Mouse (Mus musculus) heart, postnatal 25 days (tissue): ENCODE data around the gene Nme6. TPM values are rescaled to one million over a fixed set of nuclear protein-coding genes. Genes with fewer than 3 reads are reported as not detected.
A peak's percentile ranks its signal among the peaks of the same experiment; 100 is the strongest.
"Not testable (repeated sequence)": the region's sequence is repeated elsewhere in the genome, so short reads cannot be mapped to it uniquely, and the experiment has no call there.

Experiments
- DNase-seq: peaks from one replicate; pipeline ENCODE4 v3.0.0; 2022; ENCODE audit warnings: low spot score
- intact Hi-C: fragments of 180-260 bp; cut with DNase I; formaldehyde crosslinking; loops from one replicate; pipeline ENCODE4 v1.15.1; 2025
- total RNA-seq, 2 experiments: library from RNA; stranded (reverse); gene quantifications; 2 replicates each; pipeline ENCODE4 v1.2.3; 2021

Nme6 gene
- total RNA-seq = 10 to 100 TPM; 19.5 to 20.1 TPM

- intact Hi-C loops = loop anchor here (5.0 to 10.0 kb wide), 2 partner anchors 145 to 708 kb away; no protein-coding TSS in a partner anchor
- DNase-seq = peak; percentile 59
These were observed at the start of gene Nme6 for GRCm38 (mm10) chr9:109832391-109833087. Gene Nme6, plus strand, starts transcription at chr9:109832749.

- intact Hi-C loops, DNase-seq: not testable (repeated sequence)
These were observed 42.0 kb upstream of the Nme6 start, which contains the start of gene Fbxw27 for GRCm38 (mm10) chr9:109790570-109790969. Gene Fbxw27, minus strand, starts transcription at chr9:109790670.

GRCm38 (mm10) chr9:109795221-109795620 lies 37.3 kb upstream of the Nme6 start:
- no peak for DNase-seq
- intact Hi-C loops = no loop called here

GRCm38 (mm10) chr9:109795811-109796210 lies 36.7 kb upstream of the Nme6 start:
- DNase-seq = no peak
- intact Hi-C loops = no loop called here

GRCm38 (mm10) chr9:109798051-109798450 lies 34.5 kb upstream of the Nme6 start:
- DNase-seq = no peak
- intact Hi-C loops = no loop called here

- DNase-seq, intact Hi-C loops: not testable (repeated sequence)
These were observed 27.0 kb upstream of the Nme6 start for GRCm38 (mm10) chr9:109805596-109805995.

- no peak for DNase-seq
- intact Hi-C loops = no loop called here
These were observed 26.3 kb upstream of the Nme6 start for GRCm38 (mm10) chr9:109806260-109806659.

- intact Hi-C loops = no loop called here
- no peak for DNase-seq
These were observed 25.8 kb upstream of the Nme6 start for GRCm38 (mm10) chr9:109806695-109807293.

- no peak for DNase-seq
- intact Hi-C loops = no loop called here
These were observed 24.7 kb upstream of the Nme6 start for GRCm38 (mm10) chr9:109807898-109808297.

- intact Hi-C loops = no loop called here
- DNase-seq = no peak
These were observed 20.6 kb upstream of the Nme6 start, which contains the start of gene Spink8 for GRCm38 (mm10) chr9:109811980-109812379. Gene Spink8, plus strand, starts transcription at chr9:109812280.

- intact Hi-C loops = no loop called here
- no peak for DNase-seq
These were observed 19.1 kb upstream of the Nme6 start for GRCm38 (mm10) chr9:109813424-109813823.

GRCm38 (mm10) chr9:109816341-109816740 lies 16.2 kb upstream of the Nme6 start:
- DNase-seq = no peak
- intact Hi-C loops = no loop called here

- no peak for DNase-seq
- intact Hi-C loops = no loop called here
These were observed 6.8 kb upstream of the Nme6 start for GRCm38 (mm10) chr9:109825739-109826138.

- intact Hi-C loops = no loop called here
- no peak for DNase-seq
These were observed 6.4 kb upstream of the Nme6 start for GRCm38 (mm10) chr9:109826181-109826580.

- no peak for DNase-seq
These were observed 501 bp downstream of the Nme6 start for GRCm38 (mm10) chr9:109833088-109833412.

GRCm38 (mm10) chr9:109849312-109849758 lies 16.8 kb downstream of the Nme6 start, which contains the start of gene Camp:
Gene Camp, minus strand, starts transcription at chr9:109849617.
- peak; percentile 70 for DNase-seq
- intact Hi-C loops = no loop called here

More at GRCm38 (mm10) chr9:109833088-109833412, 501 bp downstream of the Nme6 start:
- intact Hi-C loops = loop anchor here (5.0 to 10.0 kb wide), 2 partner anchors 146 to 708 kb away; no protein-coding TSS in a partner anchor

GRCm38 (mm10) chr9:109850099-109850498 lies 17.6 kb downstream of the Nme6 start:
- DNase-seq = no peak
- intact Hi-C loops = no loop called here

GRCm38 (mm10) chr9:109854341-109854740 lies 21.8 kb downstream of the Nme6 start:
- DNase-seq = no peak
- intact Hi-C loops = no loop called here

- intact Hi-C loops = no loop called here
- DNase-seq = no peak
These were observed 23.4 kb downstream of the Nme6 start for GRCm38 (mm10) chr9:109855947-109856346.

GRCm38 (mm10) chr9:109862397-109863044 lies 30.0 kb downstream of the Nme6 start:
- intact Hi-C loops = loop anchor here (1.0 to 10.0 kb wide), 3 partner anchors 177 to 858 kb away; no protein-coding TSS in a partner anchor
- peak; percentile 9 for DNase-seq

GRCm38 (mm10) chr9:109863085-109863484 lies 30.5 kb downstream of the Nme6 start:
- no peak for DNase-seq
- intact Hi-C loops = loop anchor here (10.0 kb wide), 2 partner anchors 738 to 858 kb away; no protein-coding TSS in a partner anchor
